Mouse (Mus musculus) ovary, postnatal 36 days (tissue): ENCODE data around the gene Syt1.

Experiments used
- DNase-seq: peaks from one replicate; pipeline ENCODE4 v3.0.0; 2022; ENCODE audit warnings: low spot score, mixed read lengths

Gene Syt1

GRCm38 (mm10) chr10:108885769-108886168 lies 125.0 kb downstream of the Syt1 start:
- DNase-seq, result no peak

GRCm38 (mm10) chr10:108884520-108884919 lies 126.3 kb downstream of the Syt1 start:
- no peak for DNase-seq

- DNase-seq, result no peak
Observed at GRCm38 (mm10) chr10:108880372-108880771, 130.4 kb downstream of the Syt1 start.

GRCm38 (mm10) chr10:108875730-108876129 lies 135.1 kb downstream of the Syt1 start:
- DNase-seq, result no peak

GRCm38 (mm10) chr10:108874687-108875086 lies 136.1 kb downstream of the Syt1 start:
- DNase-seq, result no peak

- DNase-seq, result no peak
Observed at GRCm38 (mm10) chr10:108872359-108872758, 138.4 kb downstream of the Syt1 start.

GRCm38 (mm10) chr10:108870586-108870985 lies 140.2 kb downstream of the Syt1 start:
- no peak for DNase-seq

GRCm38 (mm10) chr10:108868136-108868535 lies 142.6 kb downstream of the Syt1 start:
- DNase-seq, result no peak

GRCm38 (mm10) chr10:108867202-108867601 lies 143.6 kb downstream of the Syt1 start:
- DNase-seq, result peak; percentile 14

- DNase-seq, result no peak
Observed at GRCm38 (mm10) chr10:108865586-108865985, 145.2 kb downstream of the Syt1 start.

GRCm38 (mm10) chr10:108855986-108856385 lies 154.8 kb downstream of the Syt1 start:
- no peak for DNase-seq

- DNase-seq, result no peak
Observed at GRCm38 (mm10) chr10:108852757-108853156, 158.0 kb downstream of the Syt1 start.

- no peak for DNase-seq
Observed at GRCm38 (mm10) chr10:108837434-108837833, 173.3 kb downstream of the Syt1 start.

GRCm38 (mm10) chr10:108832248-108832647 lies 178.5 kb downstream of the Syt1 start:
- DNase-seq, result no peak

GRCm38 (mm10) chr10:108831801-108832200 lies 179.0 kb downstream of the Syt1 start:
- no peak for DNase-seq

GRCm38 (mm10) chr10:108822273-108822672 lies 188.5 kb downstream of the Syt1 start:
- no peak for DNase-seq

GRCm38 (mm10) chr10:108815339-108815738 lies 195.4 kb downstream of the Syt1 start:
- no peak for DNase-seq

GRCm38 (mm10) chr10:108804380-108804779 lies 206.4 kb downstream of the Syt1 start:
- no peak for DNase-seq

- DNase-seq, result no peak
Observed at GRCm38 (mm10) chr10:108800776-108801175, 210.0 kb downstream of the Syt1 start.

GRCm38 (mm10) chr10:108798826-108799225 lies 212.0 kb downstream of the Syt1 start:
- no peak for DNase-seq

GRCm38 (mm10) chr10:108782817-108783216 lies 228.0 kb downstream of the Syt1 start:
- no peak for DNase-seq

- DNase-seq, result no peak
Observed at GRCm38 (mm10) chr10:108780614-108781013, 230.2 kb downstream of the Syt1 start.

- DNase-seq, result no peak
Observed at GRCm38 (mm10) chr10:108776735-108777134, 234.0 kb downstream of the Syt1 start.

GRCm38 (mm10) chr10:108771081-108771480 lies 239.7 kb downstream of the Syt1 start:
- no peak for DNase-seq

- DNase-seq, result no peak
Observed at GRCm38 (mm10) chr10:108765564-108765963, 245.2 kb downstream of the Syt1 start.
